Mouse (Mus musculus): ENCODE results near the gene Zfp61.

Gene Zfp61

DNA sequence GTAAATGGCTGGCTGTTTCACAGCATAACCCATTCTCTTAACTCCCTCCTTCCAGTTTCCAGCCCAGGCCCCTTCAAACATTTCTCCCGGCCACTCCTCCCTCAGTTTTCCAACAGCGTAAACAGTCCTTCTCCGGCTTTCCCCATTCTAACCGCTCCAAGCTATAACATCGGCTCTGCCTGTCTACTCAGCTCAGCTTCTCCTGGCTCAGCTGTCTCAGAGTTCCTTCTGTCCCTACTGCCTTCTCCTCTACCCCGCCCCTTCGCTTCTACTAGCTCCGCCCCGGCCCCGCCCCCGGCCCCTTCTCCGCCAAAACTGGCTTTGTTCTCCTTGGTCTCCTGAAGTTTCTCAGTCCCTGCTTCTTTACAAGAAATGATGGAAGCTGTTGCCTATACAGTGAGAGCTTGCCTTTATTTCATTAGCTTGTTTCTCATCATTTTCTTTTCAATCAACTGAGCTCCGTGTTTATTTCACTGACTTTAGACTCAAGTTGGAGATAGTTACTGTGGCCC is at the start of gene Zfp61:
Gene Zfp61 (minus strand): TSS at position 462 of the 512 bp plus-strand sequence.
- DNase-seq = peak; percentile 40

DNA sequence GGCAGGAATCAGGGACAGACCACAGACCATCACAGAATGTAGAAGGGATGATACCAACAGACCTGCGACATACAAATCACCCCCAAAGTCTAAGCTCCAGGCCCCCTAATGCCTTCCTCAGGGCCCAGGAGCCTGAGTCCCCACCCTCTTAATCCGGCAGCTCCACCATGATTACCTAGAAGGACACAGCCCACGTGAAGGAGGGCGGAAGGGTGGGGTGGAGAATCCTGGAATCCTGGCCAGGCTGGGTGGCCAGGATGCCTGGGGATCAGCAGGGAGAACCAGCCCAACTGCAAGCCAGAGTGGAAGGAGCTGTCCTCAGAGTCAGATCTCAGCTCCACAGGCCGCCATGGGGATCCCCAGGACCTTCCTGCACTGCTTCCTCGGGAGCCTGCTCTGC is 47.9 kb upstream of the Zfp61 start, which contains the start of gene Lypd5:
Gene Lypd5 (plus strand): TSS at position 301 of the 400 bp plus-strand sequence.
- no peak for DNase-seq

DNA sequence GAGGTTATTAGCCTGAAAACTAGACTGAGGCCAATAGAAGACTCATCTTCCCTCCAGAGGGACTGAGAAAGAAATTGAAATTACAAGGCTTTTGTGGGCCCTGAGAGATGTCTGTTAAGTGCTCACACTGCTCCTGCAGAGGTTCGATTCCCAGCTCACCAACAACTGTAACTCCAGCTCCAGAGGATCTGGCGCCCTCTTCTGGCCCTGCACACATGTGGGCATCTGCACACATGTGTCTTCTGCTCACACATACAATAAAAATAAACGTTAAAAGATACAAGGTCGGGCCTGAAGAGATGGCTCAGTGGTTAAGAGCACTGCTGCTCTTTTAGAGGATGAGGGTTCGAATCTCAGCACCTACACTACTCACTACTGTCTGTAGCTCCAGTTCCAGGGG is 45.4 kb upstream of the Zfp61 start:
- no peak for DNase-seq

DNA sequence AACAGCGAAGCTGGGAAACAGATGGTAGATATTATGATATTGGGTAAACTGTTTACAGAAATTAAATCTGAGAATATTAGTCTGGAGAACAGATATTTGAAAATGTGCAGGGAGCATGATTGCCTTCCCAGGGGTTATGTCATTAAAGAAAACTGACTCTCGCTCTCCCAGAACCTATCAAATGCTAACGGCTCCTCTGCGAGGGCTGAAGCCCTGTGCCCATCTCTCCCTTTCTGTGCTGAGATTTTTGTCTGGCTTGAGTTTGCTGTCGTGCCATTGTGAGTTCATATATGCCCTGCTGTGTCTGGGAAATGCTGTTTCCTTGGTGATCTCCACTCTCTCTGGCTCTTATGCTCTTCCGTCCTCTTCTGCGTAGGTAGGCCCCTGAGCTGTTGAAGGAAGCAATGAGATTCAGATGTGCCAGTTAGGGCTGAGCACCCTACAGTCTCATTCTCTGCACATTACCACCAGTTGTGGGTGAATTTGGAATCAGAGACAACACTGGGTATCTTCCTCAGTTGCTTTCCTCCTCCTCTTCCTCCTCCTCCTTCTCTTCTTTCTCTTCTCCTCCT is 42.8 kb upstream of the Zfp61 start:
- DNase-seq = no peak

DNA sequence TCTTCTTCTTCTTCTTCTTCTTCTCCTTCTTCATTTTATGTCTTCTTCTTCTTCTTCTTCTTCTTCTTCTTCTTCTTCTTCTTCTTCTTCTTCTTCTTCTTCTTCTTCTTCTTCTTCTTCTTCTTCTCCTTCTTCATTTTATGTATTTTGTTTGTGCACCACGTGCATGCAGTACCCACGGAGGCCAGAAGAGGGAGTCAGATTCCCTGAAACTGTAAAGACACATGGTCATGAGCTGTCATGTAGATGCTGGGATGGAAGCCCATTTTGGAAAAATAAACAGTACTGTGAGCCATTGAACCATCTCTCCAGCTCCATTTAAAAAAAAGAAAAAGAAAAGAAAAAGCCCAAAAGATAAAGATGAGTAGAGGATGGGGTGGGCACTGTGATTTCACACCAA is 37.2 kb upstream of the Zfp61 start:
- no peak for DNase-seq

DNA sequence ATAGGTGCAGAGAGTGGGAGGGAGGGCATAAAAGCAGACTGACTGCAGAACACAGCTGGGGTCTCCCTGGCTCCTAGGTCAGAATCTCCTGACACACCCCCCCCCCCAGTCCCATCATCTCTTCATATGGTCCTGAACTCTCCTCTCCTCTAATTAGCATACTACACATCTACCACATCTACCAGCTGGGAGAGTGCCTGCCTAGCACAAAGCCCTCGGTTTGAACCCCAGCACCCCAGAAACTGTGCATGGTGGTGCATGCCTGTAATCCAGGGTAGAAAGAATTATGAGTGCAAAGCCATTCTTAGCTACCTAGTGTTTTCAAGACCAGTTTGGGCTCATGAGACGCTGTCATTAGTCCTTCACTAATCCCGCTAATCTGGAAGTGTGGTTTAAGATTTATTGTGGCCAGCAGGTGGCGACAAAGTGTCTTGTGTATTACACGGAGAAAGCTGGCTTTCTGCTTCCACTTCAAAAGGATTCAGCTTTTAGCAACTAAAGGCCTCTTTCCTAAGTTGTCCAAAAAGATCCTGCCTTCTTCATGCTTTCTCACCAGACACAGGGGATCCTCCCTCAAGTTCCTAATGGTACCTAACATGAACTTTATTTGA is 34.8 kb upstream of the Zfp61 start:
- DNase-seq = peak; percentile 31

DNA sequence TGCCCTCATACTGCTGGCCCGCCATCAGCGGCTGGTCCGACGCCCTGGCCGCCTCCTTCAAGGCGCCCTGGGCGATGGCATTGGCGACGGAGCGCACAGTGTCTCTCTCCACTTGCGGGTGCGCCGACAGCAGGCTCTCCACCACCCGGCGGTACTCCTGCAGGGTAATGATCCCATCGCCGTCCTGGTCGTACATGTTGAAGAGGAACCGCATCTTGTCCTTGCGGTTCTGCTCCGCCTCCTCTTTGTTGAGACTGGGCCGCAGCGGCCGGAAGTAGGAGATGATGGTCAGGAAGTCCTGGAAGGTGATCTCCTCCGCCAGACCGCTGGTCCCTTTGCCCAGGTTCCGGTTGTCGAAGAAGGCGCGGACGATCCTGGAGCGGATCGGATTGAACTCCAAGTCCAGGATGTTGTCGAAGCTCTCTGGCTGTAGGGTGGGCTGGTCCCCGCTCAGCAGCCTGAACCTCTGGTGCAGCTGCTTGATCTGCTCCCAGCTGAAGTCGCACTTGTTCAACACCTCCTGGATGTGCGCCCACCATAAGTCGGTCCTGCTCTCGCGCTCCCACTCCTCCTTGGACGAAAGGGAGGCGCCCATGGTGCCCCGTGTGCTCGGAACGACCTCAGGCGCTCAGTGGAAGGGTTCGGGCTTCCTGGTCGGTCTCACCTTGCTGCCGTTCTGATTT is 32.4 kb upstream of the Zfp61 start, which contains the start of gene Tescl:
Gene Tescl (minus strand): TSS at position 633 of the 683 bp plus-strand sequence.
- DNase-seq = peak; percentile 30

DNA sequence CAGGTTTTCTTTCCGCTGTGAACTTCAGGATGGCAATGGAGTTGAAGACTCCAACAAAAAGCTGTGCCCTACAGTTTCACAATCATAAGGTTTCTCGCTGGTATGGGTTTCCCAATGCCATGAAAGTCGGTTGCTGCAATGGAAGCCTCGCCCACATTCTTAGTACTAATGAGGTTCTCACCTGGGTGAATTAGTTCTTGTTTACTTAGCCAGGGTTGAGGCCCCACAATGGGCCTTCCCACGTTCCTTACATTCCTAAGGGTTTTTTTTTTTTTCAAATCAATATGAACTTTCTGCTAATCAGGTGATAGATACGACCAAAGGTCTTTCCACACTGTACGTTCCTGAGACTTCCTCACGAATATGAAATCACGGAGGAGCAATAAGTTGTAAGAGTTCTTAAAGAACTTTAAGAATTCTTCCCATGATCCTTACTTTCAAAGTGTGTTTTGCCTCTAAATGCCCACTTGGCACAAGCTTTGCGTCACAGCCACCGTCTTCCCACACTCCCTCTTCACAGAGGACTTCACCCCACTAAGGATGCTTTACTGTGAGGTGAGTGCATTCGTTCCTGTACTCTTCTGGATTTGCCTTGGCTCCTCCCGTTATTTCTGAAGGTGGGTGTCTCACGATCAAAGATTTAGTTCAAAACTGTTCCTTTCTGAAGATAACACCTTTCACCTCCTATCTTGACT is 26.4 kb upstream of the Zfp61 start:
- DNase-seq = no peak

- DNase-seq = no peak
These were observed 25.5 kb upstream of the Zfp61 start for GRCm38 (mm10) chr7:24326273-24327135.

DNA sequence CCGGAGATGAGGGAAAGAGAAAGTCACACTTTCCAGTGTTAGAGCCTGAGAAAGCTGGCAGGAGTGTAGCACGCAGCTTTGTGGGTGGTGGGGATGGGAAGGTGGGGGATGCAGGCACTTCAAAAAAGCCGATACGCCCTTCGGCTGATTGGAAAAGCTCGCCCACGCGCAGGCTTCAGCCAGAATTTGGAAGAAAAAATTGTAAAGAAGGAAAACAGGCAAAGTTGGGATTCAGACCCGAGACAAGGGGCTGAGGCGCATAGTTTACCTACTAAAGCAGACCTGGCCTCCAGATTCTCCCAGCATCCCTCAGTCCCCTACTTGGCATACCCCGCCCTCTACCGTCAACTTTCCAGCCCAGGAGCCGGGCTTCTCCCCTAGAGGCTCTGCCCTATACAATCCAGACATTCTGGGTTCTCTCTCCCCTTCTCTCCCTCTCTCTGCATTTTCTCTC is 24.7 kb upstream of the Zfp61 start:
- no peak for DNase-seq

GRCm38 (mm10) chr7:24325197-24325596 is 24.2 kb upstream of the Zfp61 start:
- no peak for DNase-seq

DNA sequence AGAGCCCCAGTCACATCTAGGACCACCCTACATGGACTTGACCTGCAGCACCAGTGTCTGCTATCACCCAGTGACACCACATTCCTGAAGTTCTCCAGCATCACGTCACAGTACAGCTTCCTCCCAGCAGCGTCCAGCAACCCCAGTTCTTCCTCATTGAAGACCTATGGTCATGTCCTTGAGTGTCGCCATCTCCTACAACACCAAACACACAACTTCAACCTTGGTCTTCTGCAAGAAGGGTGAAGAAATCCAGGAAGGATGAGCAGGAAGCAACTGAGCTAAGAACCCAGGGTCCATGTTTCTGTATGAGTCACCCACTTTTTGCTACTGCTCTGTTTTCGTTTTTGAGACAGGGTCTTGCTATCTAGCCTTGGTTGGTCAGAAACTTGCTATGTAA is 21.6 kb upstream of the Zfp61 start:
- DNase-seq = no peak

- DNase-seq = no peak
These were observed 17.9 kb upstream of the Zfp61 start for GRCm38 (mm10) chr7:24318942-24319341.

GRCm38 (mm10) chr7:24316567-24317092 is 15.6 kb upstream of the Zfp61 start, which contains the start of gene Zfp94:
Gene Zfp94 (minus strand): TSS chr7:24316666.
- peak; percentile 97 for DNase-seq

DNA sequence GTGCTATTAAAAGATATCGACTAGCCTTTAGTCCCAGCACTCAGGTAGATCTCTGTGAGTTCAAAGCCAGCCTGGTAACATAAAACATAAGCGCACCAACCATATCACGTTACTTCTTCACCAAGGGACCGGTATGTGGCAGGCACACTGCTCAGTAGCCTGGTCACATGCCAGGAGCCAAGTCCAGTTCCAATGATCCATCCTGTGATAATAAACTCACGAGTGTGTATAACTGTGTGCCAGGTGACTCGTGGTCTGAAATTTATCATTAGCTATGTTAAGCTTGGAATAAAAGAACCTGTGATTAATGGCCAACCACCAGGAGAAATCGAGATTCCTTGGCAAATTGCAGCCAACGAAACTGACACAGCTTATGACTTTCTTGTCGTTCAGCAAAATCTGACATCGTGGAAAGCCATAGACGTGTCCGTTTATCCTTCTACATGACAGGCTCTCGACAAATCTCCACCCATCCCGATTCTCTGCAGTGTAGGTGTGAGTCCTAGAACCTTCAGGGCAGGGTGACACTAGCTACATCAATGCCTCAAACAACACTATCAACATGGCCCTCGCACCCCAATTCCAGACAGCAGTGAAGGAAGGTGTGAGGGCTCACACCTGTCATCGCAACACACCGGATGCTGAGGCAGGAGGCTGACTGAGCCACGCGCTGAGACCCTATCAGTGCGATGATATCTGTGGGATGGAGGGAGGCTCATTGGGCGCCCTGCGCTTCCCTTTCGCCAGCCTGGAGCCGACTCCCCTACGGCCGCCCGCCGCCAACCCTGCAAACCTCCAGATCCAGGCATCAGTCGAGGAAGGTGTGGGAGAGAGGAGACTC is 14.9 kb upstream of the Zfp61 start:
- peak; percentile 66 for DNase-seq

GRCm38 (mm10) chr7:24299823-24300481 is 1.1 kb downstream of the Zfp61 start:
- DNase-seq = peak; percentile 75

GRCm38 (mm10) chr7:24298973-24299708 is 1.9 kb downstream of the Zfp61 start:
- DNase-seq = peak; percentile 89

DNA sequence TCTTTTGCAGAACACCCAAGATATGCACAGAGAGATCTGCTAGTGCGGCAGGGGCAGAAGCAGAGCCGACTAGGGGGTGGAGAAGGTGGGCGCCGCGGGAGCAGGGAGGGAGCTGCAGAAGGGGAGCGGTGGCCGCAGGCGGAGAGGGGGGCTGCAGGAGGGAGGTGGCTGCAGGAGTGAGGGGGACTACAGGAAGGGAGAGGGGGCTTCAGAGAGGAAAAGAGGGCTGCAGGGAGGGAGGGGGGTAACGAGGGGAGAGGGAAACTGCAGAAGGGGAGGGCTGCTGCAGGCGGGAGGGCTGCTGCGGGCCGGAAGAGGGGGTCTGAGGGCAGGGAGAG is 2.4 kb downstream of the Zfp61 start:
- peak; percentile 62 for DNase-seq

GRCm38 (mm10) chr7:24297361-24298095 is 3.5 kb downstream of the Zfp61 start:
- DNase-seq = no peak
